Mouse (Mus musculus) embryonic fibroblast, embryonic 13.5 days (primary cell): ENCODE measurements around the gene Bcam. TPM values are rescaled to one million over a fixed set of nuclear protein-coding genes. Genes with fewer than 3 reads are reported as not detected.
A peak's percentile ranks its signal among the peaks of the same experiment; 100 is the strongest.

Experiments
- H3K27ac ChIP-seq: 2 replicates; pipeline ENCODE4 v1.5.1; 2012; ENCODE audit warnings: low read length, control low read depth, inconsistent platforms; ENCODE audit not compliant: insufficient read depth
- H3K4me1 ChIP-seq: 2 replicates; pipeline ENCODE4 v1.6.1; 2011; ENCODE audit warnings: low read length; ENCODE audit not compliant: control insufficient read depth, insufficient read depth
- H3K4me3 ChIP-seq: 2 replicates; pipeline ENCODE4 v1.5.1; 2011; ENCODE audit warnings: mild to moderate bottlenecking, control low read depth, low read length; ENCODE audit not compliant: insufficient read depth
- CTCF ChIP-seq: IDR thresholded peaks from 2 replicates; pipeline ENCODE4 v1.5.1; 2011; ENCODE audit warnings: mild to moderate bottlenecking, control low read depth, low read length, moderate library complexity, borderline replicate concordance; ENCODE audit not compliant: insufficient read depth
- POLR2A ChIP-seq: IDR thresholded peaks from 2 replicates; pipeline ENCODE4 v1.6.1; 2011; ENCODE audit warnings: low read depth, mild to moderate bottlenecking, control low read depth, low read length, moderate library complexity
- polyA plus RNA-seq: library from polyadenylated mRNA; stranded (reverse); fragments of >200 nt; gene quantifications from 2 replicates; pipeline ENCODE4 v1.2.4, GENCODE M21; 2011; ENCODE audit warnings: low read depth; ENCODE audit not compliant: missing spikeins, insufficient read length

The Bcam gene
- polyA plus RNA-seq, 1 experiment: 2.5 TPM

GRCm38 (mm10) chr7:19755008-19755407, 15.8 kb downstream of the Bcam start:
- H3K4me3 ChIP-seq: no peak overlapping the region
- H3K27ac ChIP-seq: no peak overlapping the region
- no peaks in the 10 kb centered on the region; the same call in 1 of the 2 replicates for H3K4me1 ChIP-seq
- TF ChIP-seq POLR2A: no peak
- TF ChIP-seq CTCF: no peak

GRCm38 (mm10) chr7:19754065-19754464, 16.8 kb downstream of the Bcam start:
- Histone ChIP-seq H3K4me1 (no peaks in the 10 kb centered on the region; the same call in 1 of the 2 replicates), H3K27ac (no peak overlapping the region), H3K4me3 (no peak overlapping the region)
- TF ChIP-seq CTCF (no peak), POLR2A (no peak)

GRCm38 (mm10) chr7:19753587-19753986, 17.2 kb downstream of the Bcam start:
- TF ChIP-seq POLR2A (no peak), CTCF (no peak)
- no peak overlapping the region for H3K4me3 ChIP-seq
- no peaks in the 10 kb centered on the region; the same call in 1 of the 2 replicates for H3K4me1 ChIP-seq
- H3K27ac ChIP-seq: no peak overlapping the region

DNA sequence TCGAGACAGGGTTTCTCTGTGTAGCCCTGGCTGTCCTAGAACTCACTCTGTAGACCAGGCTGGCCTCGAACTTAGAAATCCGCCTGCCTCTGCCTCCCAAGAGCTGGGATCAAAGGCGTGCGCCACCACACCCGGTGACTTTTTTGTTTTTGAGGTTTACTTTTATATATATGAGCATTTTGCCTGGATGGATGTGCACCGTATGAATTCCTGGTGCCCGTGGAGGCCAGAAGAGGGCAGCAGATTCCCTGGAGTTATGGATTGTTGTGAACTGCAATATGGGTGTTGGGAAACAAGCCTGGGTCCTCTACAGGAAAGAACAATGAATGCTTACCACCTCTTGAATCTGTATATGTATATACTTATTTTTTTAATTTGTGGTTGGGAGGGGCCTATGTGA, 18.2 kb downstream of the Bcam start:
- Histone ChIP-seq H3K4me1 (no peaks in the 10 kb centered on the region; the same call in 1 of the 2 replicates), H3K4me3 (no peak overlapping the region), H3K27ac (no peak overlapping the region)
- TF ChIP-seq POLR2A: no peak
- TF ChIP-seq CTCF: peak; percentile 29; the same call in 1 of the 2 replicates

DNA sequence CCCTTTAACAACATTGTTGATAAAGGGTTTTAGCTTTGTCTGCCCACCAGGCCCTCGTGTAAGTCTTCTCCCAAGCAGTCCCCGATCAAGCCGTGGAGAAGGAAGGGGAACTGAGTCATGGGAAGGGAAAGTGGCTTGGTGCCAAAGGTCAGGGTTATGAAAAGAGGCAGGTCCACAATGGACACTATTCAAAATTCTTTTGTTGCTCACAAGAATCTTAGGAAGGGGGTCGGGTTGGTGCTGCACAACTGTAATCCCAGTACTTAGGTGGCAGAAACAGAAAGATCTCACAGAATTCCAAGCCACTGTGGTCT, 19.8 kb downstream of the Bcam start:
- Histone ChIP-seq H3K4me1 (no peaks in the 10 kb centered on the region; the same call in 1 of the 2 replicates), H3K4me3 (no peak overlapping the region), H3K27ac (no peak overlapping the region)
- no peak for TF ChIP-seq CTCF
- TF ChIP-seq POLR2A: no peak

- H3K4me3 ChIP-seq: peak within 1 kb of the TSS; percentile 87
- 0 out of 2 replicates have a peak within 1 kb of the TSS, but pooled peaks have one; percentile 25 for H3K27ac ChIP-seq
- no peaks in the 10 kb centered on the region; the same call in 1 of the 2 replicates for H3K4me1 ChIP-seq
- TF ChIP-seq CTCF (peak; percentile 45; the same call in 1 of the 2 replicates), POLR2A (peak; percentile 55; the same call in 1 of the 2 replicates)
Measured at GRCm38 (mm10) chr7:19750217-19751069, 20.4 kb downstream of the Bcam start, which contains the start of gene Nectin2. Gene Nectin2 (minus strand): TSS chr7:19750483.

DNA sequence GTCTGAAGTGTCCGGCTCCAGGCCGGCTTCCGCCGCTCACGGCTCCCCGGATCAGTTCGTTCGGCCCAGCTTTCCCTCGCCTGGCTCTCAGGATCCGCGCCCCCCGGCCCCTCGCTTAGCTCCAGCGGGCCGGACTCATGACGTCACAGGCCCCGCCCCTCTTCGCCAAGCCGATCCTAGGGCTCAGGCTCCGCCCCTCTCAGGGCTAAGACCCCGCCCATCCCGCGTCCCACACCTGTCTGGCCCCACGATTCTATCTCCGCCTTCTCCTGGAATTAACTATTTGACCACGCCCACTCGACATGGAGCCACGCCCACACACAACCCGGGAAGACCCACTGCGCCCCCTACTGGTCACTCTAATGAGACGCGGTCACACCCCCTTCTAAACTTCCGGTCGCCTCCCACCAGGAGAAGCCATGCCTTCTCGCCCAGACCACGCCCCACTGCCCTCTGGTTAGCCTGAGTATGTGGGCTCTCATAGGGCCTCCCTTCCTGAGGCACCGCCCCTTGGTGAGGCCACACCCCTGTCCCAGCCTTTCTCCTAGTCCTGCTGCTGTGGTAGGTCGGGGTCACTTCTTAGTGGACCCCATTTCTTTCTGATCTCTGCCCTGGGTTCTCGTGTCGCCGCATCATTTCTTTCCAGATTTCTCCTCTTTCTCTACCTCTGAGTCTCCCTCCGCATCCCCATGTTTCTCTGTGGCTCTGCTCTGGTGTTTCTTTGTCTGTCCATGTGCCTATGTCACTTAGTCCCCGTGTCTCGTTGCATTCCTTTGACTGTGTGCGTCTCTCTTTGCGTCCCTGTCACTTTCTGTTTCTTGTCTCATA, 21.2 kb downstream of the Bcam start:
- TF ChIP-seq CTCF (peak; percentile 55; the same call in 1 of the 2 replicates), POLR2A (peak; percentile 64)
- Histone ChIP-seq H3K4me1 (no peaks in the 10 kb centered on the region; the same call in 1 of the 2 replicates), H3K4me3 (peak overlapping the region; percentile 87), H3K27ac (0 out of 2 replicates have a peak overlapping the region, but pooled peaks have one; percentile 68)

DNA sequence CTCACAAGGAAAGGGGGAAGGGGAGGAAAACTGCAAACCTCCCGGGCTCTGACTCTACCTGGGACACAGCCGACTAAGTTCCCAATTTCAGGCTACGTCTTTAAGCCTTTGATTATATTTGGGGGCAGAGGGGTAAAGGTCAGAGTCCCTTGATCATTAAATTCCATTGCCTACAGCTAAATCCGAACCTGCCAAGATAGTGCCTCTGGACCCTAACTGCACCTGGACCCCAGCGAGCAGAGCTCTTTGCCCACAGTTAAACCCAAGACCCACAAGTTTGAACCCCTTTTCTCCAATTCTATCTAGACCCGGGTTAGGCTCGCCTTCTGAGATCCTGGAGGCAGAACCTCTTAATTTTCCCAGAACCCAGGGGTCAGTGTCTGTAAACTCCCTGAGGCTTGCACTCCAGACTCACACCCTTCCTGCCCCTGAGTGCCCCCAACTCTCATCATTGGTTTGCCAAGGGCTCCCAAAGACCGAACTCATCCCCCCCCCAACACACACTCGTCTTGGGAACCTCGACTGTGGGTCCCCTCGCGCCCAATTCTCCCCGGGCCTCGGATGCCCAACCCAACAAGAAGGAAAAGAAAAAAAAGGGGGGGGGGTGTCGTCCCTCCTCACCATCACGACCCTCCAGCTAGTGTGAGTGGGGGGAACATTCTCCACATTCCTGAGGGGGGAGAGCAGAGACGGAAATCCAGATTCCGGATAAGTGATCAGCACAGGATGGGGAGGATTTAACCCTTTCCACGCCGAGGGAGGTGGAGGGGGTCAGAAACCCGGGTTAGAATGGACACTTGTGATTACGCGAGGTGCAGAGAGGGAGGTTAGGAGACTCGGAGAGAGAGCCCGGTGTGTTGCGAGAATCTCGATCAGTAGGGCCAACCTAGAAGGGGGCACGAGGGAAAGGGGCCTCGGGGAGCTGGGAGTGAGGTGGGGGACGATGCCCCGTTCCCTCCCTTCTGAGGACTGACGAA, 22.3 kb downstream of the Bcam start:
- peak overlapping the region; percentile 68 for H3K27ac ChIP-seq

More for the DNA sequence above, 22.3 kb downstream of the Bcam start:
- no peak for TF ChIP-seq CTCF
- TF ChIP-seq POLR2A: no peak; the same call in 1 of the 2 replicates
- Histone ChIP-seq H3K4me3 (peak overlapping the region; percentile 87), H3K4me1 (no peaks in the 10 kb centered on the region; the same call in 1 of the 2 replicates)
